Mouse (Mus musculus) thymus, adult 2 months (tissue): Measurements from ENCODE around the gene Pax8.

Source experiments
- CTCF ChIP-seq: fragments of 200-500 bp; IDR thresholded peaks from 2 replicates; pipeline ENCODE4 v1.5.1; 2012; ENCODE audit warnings: mild to moderate bottlenecking, control low read depth, low read length, moderate library complexity, borderline replicate concordance; ENCODE audit not compliant: control insufficient read depth, poor library complexity, insufficient read depth; ENCODE audit errors: extremely low read depth
- POLR2A ChIP-seq: fragments of 200-500 bp; IDR thresholded peaks from 2 replicates; pipeline ENCODE4 v1.6.1; 2012; ENCODE audit warnings: mild to moderate bottlenecking, low read length, control low read depth, moderate library complexity; ENCODE audit not compliant: control insufficient read depth, poor library complexity, insufficient read depth; ENCODE audit errors: extremely low read depth

DNA sequence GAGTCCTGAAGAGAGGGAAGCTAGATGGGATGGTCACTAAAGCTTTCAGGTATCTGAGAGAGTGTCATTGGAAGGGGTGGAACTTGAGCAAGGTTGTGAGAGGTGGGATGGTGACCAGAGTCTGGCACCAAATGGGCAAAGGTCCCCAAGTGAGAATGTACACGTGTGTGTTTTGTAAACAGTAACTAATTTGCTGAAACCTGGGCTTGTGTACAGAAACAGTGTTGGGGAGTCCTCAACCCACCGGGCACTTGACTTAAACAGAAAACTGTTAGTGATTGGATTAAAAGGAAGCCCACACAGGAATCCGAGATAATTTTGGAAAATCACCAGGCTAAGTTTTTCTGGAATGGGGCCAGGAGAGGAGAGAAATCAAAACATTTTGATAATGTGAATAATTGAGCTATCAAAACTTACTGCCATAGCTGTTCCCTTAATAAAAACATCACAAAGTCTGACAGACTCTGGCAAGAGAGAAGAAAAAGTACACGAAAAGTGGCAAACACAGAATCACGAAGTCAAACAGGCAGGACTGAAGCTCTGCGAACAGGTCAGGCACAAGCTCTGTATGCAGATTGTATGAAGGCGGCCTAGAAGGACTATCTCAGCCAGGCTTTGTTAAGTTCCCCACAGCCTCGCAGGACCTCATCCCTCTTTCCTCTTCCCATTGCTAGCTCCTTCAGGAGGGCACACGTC lies 15.1 kb downstream of the Pax8 start:
- TF ChIP-seq POLR2A (no peak), CTCF (no peak)
